Mouse (Mus musculus) left cerebral cortex, adult 11 months (tissue): Measurements from ENCODE around the gene Ndel1.

Experiments
- DNase-seq: peaks from one replicate; pipeline ENCODE4 v3.0.0; 2022; ENCODE audit warnings: low spot score

Ndel1 gene

GRCm38 (mm10) chr11:68892233-68892832 lies 20.7 kb upstream of the Ndel1 start:
- DNase-seq: no peak

GRCm38 (mm10) chr11:68891823-68892222 lies 20.2 kb upstream of the Ndel1 start:
- no peak for DNase-seq

GRCm38 (mm10) chr11:68890625-68891024 lies 19.0 kb upstream of the Ndel1 start:
- DNase-seq: no peak

- DNase-seq: no peak
Observed at GRCm38 (mm10) chr11:68888653-68889052, 17.0 kb upstream of the Ndel1 start.

- DNase-seq: no peak
Observed at GRCm38 (mm10) chr11:68888253-68888652, 16.6 kb upstream of the Ndel1 start, which contains the start of gene Rnf222. Gene Rnf222 (plus strand): TSS chr11:68888553.

GRCm38 (mm10) chr11:68886091-68886490 lies 14.4 kb upstream of the Ndel1 start:
- DNase-seq: no peak

- no peak for DNase-seq
Observed at GRCm38 (mm10) chr11:68884368-68884767, 12.7 kb upstream of the Ndel1 start.

- DNase-seq: no peak
Observed at GRCm38 (mm10) chr11:68883843-68884242, 12.2 kb upstream of the Ndel1 start.

- no peak for DNase-seq
Observed at GRCm38 (mm10) chr11:68882107-68882506, 10.4 kb upstream of the Ndel1 start.

GRCm38 (mm10) chr11:68878811-68879210 lies 7.2 kb upstream of the Ndel1 start:
- no peak for DNase-seq

- DNase-seq: no peak
Observed at GRCm38 (mm10) chr11:68874841-68875240, 3.2 kb upstream of the Ndel1 start.

- DNase-seq: no peak
Observed at GRCm38 (mm10) chr11:68871277-68871676, 381 bp downstream of the Ndel1 start.

- no peak for DNase-seq
Observed at GRCm38 (mm10) chr11:68864544-68865189, 7.0 kb downstream of the Ndel1 start.

- no peak for DNase-seq
Observed at GRCm38 (mm10) chr11:68863631-68864091, 8.0 kb downstream of the Ndel1 start.

GRCm38 (mm10) chr11:68862260-68862659 lies 9.4 kb downstream of the Ndel1 start:
- DNase-seq: no peak

- DNase-seq: no peak
Observed at GRCm38 (mm10) chr11:68859943-68860593, 11.6 kb downstream of the Ndel1 start.

GRCm38 (mm10) chr11:68857329-68857728 lies 14.3 kb downstream of the Ndel1 start:
- no peak for DNase-seq

GRCm38 (mm10) chr11:68854621-68855020 lies 17.0 kb downstream of the Ndel1 start:
- DNase-seq: no peak

- DNase-seq: no peak
Observed at GRCm38 (mm10) chr11:68853611-68854401, 17.9 kb downstream of the Ndel1 start.

GRCm38 (mm10) chr11:68852932-68853409 lies 18.7 kb downstream of the Ndel1 start:
- peak; percentile 99 for DNase-seq

- peak; percentile 26 for DNase-seq
Observed at GRCm38 (mm10) chr11:68852486-68852901, 19.2 kb downstream of the Ndel1 start.
